Mouse (Mus musculus): ENCODE data around the gene Ttll7.

DNA sequence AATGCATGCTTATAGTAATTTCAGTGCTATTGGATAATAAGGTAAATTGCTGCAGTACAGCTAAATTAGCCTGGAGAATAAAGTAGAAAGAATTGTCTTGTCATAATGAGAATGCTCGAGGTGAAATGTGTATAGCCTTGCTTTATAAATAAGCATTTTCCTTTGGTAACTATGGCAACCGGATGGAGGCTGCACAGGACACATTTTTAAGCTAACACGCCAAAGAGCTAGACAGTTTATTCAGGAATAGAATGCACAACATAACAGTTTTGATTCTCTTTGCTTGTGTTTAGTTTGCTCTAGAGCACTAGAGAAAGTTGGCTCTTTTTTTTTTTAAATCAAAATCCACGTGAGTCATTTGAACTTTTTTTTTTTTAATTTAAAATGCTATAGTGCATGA lies 49.6 kb downstream of the Ttll7 start:
- TF ChIP-seq EP300 (IDR thresholded peaks at IDR 0.05; ENCODE audit: low read depth) = no peak
- TF ChIP-seq CTCF (IDR thresholded peaks at IDR 0.05; ENCODE audit: low read depth) = no peak

Measured in liver, embryonic 14.5 days (tissue).